Mouse (Mus musculus) hindbrain, embryonic 11.5 days (tissue): ENCODE data around the gene Brap. TPM values are rescaled to one million over a fixed set of nuclear protein-coding genes. Genes with fewer than 3 reads are reported as not detected.
"Not testable (repeated sequence)": the region's sequence is repeated elsewhere in the genome, so short reads cannot be mapped to it uniquely, and the experiment has no call there.

Source experiments
- ATAC-seq: fragments of 200-750 bp; cut with Nextera tagmentation; 2 replicates; pipeline ENCODE4 v1.8.0; 2017; ENCODE audit warnings: mild to moderate bottlenecking, moderate TSS enrichment, moderate library complexity; ENCODE audit not compliant: low FRiP score
- DNase-seq: peaks from one replicate; pipeline ENCODE4 v3.0.0-alpha.2; 2015; ENCODE audit warnings: low spot score
- H3K27ac ChIP-seq: fragments of 300-500 bp; sonication (generic); 2 replicates; pipeline ENCODE4 v1.5.1; 2014; ENCODE audit warnings: mild to moderate bottlenecking, low read depth, low read length
- H3K27me3 ChIP-seq: fragments of 300-500 bp; sonication (generic); 2 replicates; pipeline ENCODE4 v1.6.1; 2014; ENCODE audit warnings: mild to moderate bottlenecking, low read length, moderate library complexity, mixed read lengths; ENCODE audit not compliant: control insufficient read depth, insufficient read depth
- H3K36me3 ChIP-seq: fragments of 300-500 bp; sonication (generic); 2 replicates; pipeline ENCODE4 v1.6.1; 2014; ENCODE audit warnings: mild to moderate bottlenecking, low read length, moderate library complexity, mixed read lengths; ENCODE audit not compliant: control insufficient read depth, insufficient read depth
- H3K4me1 ChIP-seq: fragments of 300-500 bp; sonication (generic); replicated peaks from 2 replicates; pipeline ENCODE4 v1.6.1; 2014; ENCODE audit warnings: low read length, mixed read lengths; ENCODE audit not compliant: control insufficient read depth, insufficient read depth
- H3K4me2 ChIP-seq: fragments of 300-500 bp; sonication (generic); replicated peaks from 2 replicates; pipeline ENCODE4 v1.6.1; 2014; ENCODE audit warnings: mild to moderate bottlenecking, low read depth, low read length
- H3K4me3 ChIP-seq: fragments of 300-500 bp; sonication (generic); 2 replicates; pipeline ENCODE4 v1.5.1; 2014; ENCODE audit warnings: low read depth, low read length
- H3K9ac ChIP-seq: fragments of 300-500 bp; sonication (generic); 2 replicates; pipeline ENCODE4 v1.6.1; 2014; ENCODE audit warnings: low read depth, low read length
- H3K9me3 ChIP-seq: fragments of 300-500 bp; sonication (generic); 2 replicates; pipeline ENCODE4 v1.6.1; 2016; ENCODE audit warnings: low read length; ENCODE audit not compliant: control insufficient read depth
- WGBS: fragments of 180-500 bp; shearing (Covaris S2); extraction: QIAGEN DNeasy Blood & Tissue Kit; methylation state at CpG from one replicate; pipeline ENCODE4 v1.1.7; 2014; 5-methylcytosine and 5-hydroxymethylcytosine counted together
- polyA plus RNA-seq: library from polyadenylated mRNA; unstranded; fragments of >200 nt; fragmentation: Nextera tagmentation; extraction: Ambion mirVana; gene quantifications from 2 replicates; pipeline ENCODE4 v1.2.1, GENCODE M21; 2014

Gene Brap
- 36.8 and 38.8 TPM in 2 replicates for polyA plus RNA-seq

DNA sequence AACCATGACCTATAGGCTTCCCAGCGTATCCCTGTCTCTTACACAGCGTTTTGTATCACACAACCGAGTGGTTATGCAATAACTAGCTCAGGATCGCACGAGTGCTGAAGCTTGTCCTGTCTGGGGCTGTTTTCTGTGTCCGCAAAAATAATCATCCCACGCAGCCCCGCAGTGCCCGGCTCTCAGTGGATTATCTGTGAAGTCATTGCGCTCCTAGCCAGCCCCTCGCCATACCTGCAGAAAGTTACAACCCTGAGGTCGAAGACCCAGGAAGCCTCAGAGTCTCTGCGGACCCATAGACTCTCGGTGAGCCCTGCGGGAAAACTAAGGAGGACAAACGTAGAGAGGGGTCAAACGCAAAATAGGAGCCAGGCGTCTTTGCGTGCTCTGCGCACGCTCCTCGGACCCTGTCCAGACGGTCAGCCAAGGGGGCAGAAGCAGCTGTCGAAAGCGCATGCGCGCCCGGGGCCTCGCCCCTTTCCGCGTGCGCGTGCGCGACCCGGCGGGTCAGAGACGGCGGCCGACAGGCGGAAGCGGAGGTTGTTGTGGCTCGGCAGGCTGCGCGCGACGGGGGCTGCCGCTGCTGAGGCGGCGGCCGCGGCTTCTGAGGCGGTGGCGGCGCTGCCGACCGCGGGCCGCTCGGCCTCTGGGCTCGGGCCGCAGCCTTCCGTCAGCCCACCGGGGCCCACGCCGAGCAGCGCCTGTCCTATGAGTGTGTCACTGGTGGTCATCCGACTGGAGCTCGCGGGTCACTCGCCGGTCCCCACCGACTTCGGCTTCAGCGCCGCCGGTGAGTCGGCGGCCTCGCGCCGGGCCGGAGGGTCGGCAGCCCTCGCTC, at the start of gene Brap, which contains the start of gene Acad10:
Brap (plus strand) TSS at position 505 of the 838 bp plus-strand sequence.
Acad10 (minus strand) TSS at position 456 of the 838 bp plus-strand sequence.
- H3K9ac ChIP-seq: peak within 1 kb of the TSS; percentile 91
- peaks cover 3% of the 10 kb centered on the region; the same call in 1 of the 2 replicates for H3K36me3 ChIP-seq
- ATAC-seq (peak; percentile 91), DNase-seq (peak; percentile 98)
- WGBS: 2% methylated on average over 77 of the region's 85 CpGs
- peak within 1 kb of the TSS; percentile 73; the same call in 1 of the 2 replicates for H3K27ac ChIP-seq
- H3K4me3 ChIP-seq: peak within 1 kb of the TSS; percentile 97
- no peaks in the 10 kb centered on the region for H3K27me3 ChIP-seq
- peak within 1 kb of the TSS; percentile 88 for H3K4me2 ChIP-seq
- peaks cover 3% of the 10 kb centered on the region; the same call in 1 of the 2 replicates for H3K4me1 ChIP-seq
- H3K9me3 ChIP-seq: no peaks in the 10 kb centered on the region

DNA sequence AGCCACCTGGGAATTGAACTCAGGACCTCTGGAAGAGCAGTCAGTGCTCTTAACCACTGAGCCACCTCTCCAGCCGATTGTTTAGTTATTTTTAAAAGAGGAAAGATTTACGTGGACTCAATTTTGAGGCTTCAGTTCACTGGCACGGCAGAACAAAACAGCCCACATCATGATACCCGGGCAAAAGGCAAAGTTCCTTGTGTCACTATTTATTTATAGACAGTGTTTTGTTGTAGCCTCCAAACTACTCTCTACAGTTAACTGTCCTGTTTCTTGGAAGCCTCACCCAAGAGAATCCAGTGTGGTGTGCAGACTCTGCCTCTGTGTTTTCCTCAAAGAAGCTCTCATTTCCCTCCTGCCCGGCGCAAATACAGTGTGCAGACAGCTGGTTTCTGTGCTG, 48.3 kb upstream of the Brap start:
- Histone ChIP-seq H3K4me1 (no peaks in the 10 kb centered on the region), H3K4me2 (no peak overlapping the region), H3K4me3 (no peak overlapping the region), H3K27ac (no peak overlapping the region), H3K9ac (no peak overlapping the region), H3K9me3 (no peaks in the 10 kb centered on the region), H3K27me3 (no peaks in the 10 kb centered on the region), H3K36me3 (no peaks in the 10 kb centered on the region)
- DNase-seq: no peak
- 90% methylated on average over 6 of the region's 6 CpGs for WGBS
- no peak for ATAC-seq

DNA sequence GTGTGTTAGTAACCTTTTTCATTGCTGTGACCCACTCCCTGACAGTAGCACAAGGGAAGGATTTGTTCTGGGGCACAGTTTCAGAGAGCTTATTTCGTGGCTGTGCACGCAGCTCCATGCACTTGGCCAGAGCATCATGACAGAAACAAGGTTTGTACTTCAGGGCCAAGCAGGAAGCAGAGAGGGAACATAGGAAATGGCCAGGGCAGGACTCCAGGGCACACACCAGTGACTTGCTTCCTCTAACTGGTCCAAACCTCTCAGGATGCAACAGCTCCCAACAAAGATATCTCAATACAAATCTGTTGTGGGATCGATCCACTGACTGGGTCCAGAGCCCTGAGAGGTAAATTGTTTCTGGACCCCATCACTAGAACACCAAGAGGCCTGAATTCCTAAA, 45.4 kb upstream of the Brap start:
- WGBS: 90% methylated on average over 3 of the region's 3 CpGs

DNA sequence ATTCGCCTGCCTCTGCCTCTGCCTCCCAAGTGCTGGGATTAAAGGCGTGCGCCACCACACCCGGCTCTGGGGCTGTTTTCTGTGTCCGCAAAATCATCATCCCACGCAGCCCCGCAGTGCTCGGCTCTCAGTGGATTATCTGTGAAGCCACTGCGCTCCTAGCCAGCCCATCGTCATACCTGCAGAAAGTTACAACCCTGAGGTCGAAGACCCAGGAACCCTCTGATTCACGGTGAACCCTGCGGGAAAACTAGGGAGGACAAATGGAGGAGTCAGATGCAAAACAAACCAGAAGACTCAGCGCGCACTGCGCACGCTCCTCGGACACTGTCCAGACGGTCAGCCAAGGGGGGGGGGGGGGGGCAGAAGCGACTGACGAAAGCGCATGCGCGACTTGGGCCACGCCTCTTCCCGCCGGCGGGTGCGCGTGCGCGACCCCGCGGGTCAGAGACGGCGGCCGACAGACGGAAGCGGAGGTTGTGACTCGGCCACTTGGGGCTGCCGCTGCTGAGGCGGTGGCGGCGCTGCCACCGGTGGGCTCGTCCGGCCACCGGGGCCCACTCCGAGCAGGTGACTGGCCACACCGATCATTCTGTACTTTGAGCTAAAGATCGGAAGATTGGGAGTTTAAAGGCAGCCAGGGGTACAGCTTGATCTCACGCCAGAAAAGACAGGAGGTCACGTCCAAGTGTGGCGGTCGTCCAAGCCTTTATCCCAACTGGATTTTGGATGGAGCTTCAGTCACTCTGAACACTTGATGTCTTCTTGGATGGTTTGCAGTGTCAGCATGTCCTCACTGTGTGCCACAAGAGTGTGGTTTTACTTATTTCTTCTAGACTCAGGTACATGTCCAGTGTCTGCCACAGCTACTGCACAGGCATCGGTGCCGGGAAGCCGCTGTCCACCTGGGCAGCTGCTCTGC, 41.5 kb upstream of the Brap start, which contains the start of gene Acad12:
Acad12 (minus strand) TSS at position 347 of the 922 bp plus-strand sequence.
- peak; percentile 96 for DNase-seq
- ATAC-seq: peak; percentile 92
- H3K4me1 ChIP-seq: 0 out of 2 replicates have a peak, but pooled peaks cover 2% of the 10 kb centered on the region
- peak within 1 kb of the TSS; percentile 84 for H3K9ac ChIP-seq
- no peaks in the 10 kb centered on the region for H3K9me3 ChIP-seq
- no peaks in the 10 kb centered on the region for H3K36me3 ChIP-seq
- peak within 1 kb of the TSS; percentile 80 for H3K4me2 ChIP-seq
- H3K27ac ChIP-seq: peak within 1 kb of the TSS; percentile 79
- 2% methylated on average over 52 of the region's 58 CpGs for WGBS
- peak within 1 kb of the TSS; percentile 65 for H3K4me3 ChIP-seq
- no peaks in the 10 kb centered on the region for H3K27me3 ChIP-seq

More for the DNA sequence above, 45.4 kb upstream of the Brap start:
- not testable (repeated sequence) for H3K9me3 ChIP-seq, H3K27me3 ChIP-seq, H3K4me3 ChIP-seq, H3K4me2 ChIP-seq, H3K36me3 ChIP-seq, ATAC-seq, H3K9ac ChIP-seq, H3K4me1 ChIP-seq, DNase-seq, H3K27ac ChIP-seq

- Histone ChIP-seq H3K27ac (no peak overlapping the region), H3K9me3 (no peaks in the 10 kb centered on the region), H3K36me3 (no peaks in the 10 kb centered on the region), H3K9ac (no peak overlapping the region), H3K4me2 (no peak overlapping the region), H3K4me3 (no peak overlapping the region), H3K4me1 (0 out of 2 replicates have a peak, but pooled peaks cover 2% of the 10 kb centered on the region), H3K27me3 (no peaks in the 10 kb centered on the region)
- ATAC-seq (no peak), DNase-seq (no peak)
- WGBS: 94% methylated on average over 5 of the region's 5 CpGs
Observed at GRCm38 (mm10) chr5:121621102-121621501, 39.3 kb upstream of the Brap start.

GRCm38 (mm10) chr5:121623241-121623640, 37.1 kb upstream of the Brap start:
- DNase-seq: no peak
- 84% methylated on average over 3 of the region's 3 CpGs for WGBS
- Histone ChIP-seq H3K4me1 (0 out of 2 replicates have a peak, but pooled peaks cover 2% of the 10 kb centered on the region), H3K9me3 (no peaks in the 10 kb centered on the region), H3K27ac (no peak overlapping the region), H3K36me3 (no peaks in the 10 kb centered on the region), H3K4me2 (no peak overlapping the region), H3K27me3 (no peaks in the 10 kb centered on the region), H3K4me3 (no peak overlapping the region), H3K9ac (no peak overlapping the region)
- ATAC-seq: no peak

DNA sequence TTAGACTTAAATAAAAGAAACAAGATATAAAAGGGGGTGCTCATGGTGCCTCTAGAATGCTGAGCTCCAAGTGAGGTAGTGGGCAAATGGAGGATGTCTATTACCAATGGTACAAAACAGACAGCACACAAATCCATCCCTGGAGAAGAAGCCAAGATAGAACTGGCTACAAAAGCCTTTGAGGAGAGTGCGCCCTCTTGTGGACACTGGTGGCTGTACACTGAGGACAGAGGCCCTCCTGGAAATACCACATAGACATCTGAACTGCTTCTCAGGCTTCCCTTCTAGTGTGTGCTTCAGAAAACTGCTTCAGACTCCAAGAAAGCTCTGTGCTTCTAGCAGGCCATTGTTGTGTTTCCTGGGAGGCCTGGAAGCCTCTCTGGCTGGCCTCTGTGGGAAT, 32.5 kb upstream of the Brap start:
- no peak overlapping the region for H3K27ac ChIP-seq
- WGBS: 0% methylated on average over 1 of the region's 1 CpGs
- H3K36me3 ChIP-seq: no peaks in the 10 kb centered on the region
- H3K4me2 ChIP-seq: no peak overlapping the region
- H3K4me3 ChIP-seq: no peak overlapping the region
- H3K27me3 ChIP-seq: no peaks in the 10 kb centered on the region
- DNase-seq (peak; percentile 79), ATAC-seq (no peak)
- no peak overlapping the region for H3K9ac ChIP-seq
- H3K4me1 ChIP-seq: no peaks in the 10 kb centered on the region
- H3K9me3 ChIP-seq: no peaks in the 10 kb centered on the region

DNA sequence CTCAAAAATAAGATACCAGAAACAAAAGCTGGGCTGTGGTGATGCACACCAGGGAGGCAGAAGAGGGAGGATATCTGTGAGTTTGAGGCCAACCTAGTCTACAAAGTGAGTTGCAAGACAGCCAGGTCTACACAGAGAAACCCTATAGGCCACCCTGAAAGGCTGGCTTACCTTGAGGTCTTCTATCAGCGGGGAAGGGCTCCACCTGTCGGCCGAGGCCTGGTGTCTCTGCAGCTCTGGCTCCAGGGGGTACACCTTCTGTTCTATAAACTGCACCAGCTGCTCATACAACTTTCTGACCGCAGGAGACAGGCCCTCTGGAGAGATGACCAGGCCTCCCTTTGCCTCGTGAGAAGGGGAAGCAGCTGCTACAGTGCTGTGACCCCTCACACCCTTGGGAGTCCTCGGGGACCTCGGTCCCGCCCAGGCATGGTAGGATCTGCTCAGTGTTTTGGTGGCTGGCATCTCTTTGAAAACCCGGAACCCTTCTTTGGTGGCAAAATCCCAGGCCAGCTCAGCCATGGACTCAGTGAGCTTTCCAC, 29.2 kb upstream of the Brap start:
- not testable (repeated sequence) for H3K4me1 ChIP-seq, H3K9ac ChIP-seq, H3K27ac ChIP-seq, H3K9me3 ChIP-seq, DNase-seq, H3K4me2 ChIP-seq, H3K27me3 ChIP-seq, ATAC-seq, H3K4me3 ChIP-seq, H3K36me3 ChIP-seq
- 64% methylated on average over 7 of the region's 9 CpGs for WGBS
